Mouse (Mus musculus): ENCODE measurements at regions not wholly inside any gene's neighbourhood (a gene's known extent, or its start where the extent isn't known, plus 50 kb on each side); places are given as distances from the start of the nearest gene placed in this dataset.
A peak's percentile ranks its signal among the peaks of the same experiment; 100 is the strongest.
"Not testable (repeated sequence)": the region's sequence is repeated elsewhere in the genome, so short reads cannot be mapped to it uniquely, and the experiment has no call there.

GRCm38 (mm10) chr8:86301885-86302509 lies 278.5 kb downstream of the Abcc12 start:
- ATAC-seq (ENCODE audit: insufficient number of reproducible peaks, low FRiP score, low TSS enrichment) = no peak

- ATAC-seq (ENCODE audit: insufficient number of reproducible peaks, low FRiP score, low TSS enrichment) = no peak
Observed at GRCm38 (mm10) chr8:86288713-86289384, 291.6 kb downstream of the Abcc12 start.

- no peak for ATAC-seq (ENCODE audit: insufficient number of reproducible peaks, low FRiP score, low TSS enrichment)
Observed at GRCm38 (mm10) chr8:86282922-86283321, 297.6 kb downstream of the Abcc12 start.

GRCm38 (mm10) chr8:86280093-86280721 lies 300.3 kb downstream of the Abcc12 start:
- ATAC-seq (ENCODE audit: insufficient number of reproducible peaks, low FRiP score, low TSS enrichment) = peak; percentile 57; the same call in 1 of the 2 replicates

GRCm38 (mm10) chr8:86275699-86276098 lies 304.8 kb downstream of the Abcc12 start:
- no peak for ATAC-seq (ENCODE audit: insufficient number of reproducible peaks, low FRiP score, low TSS enrichment)

GRCm38 (mm10) chr8:86273811-86274210 lies 306.7 kb downstream of the Abcc12 start:
- no peak for ATAC-seq (ENCODE audit: insufficient number of reproducible peaks, low FRiP score, low TSS enrichment)

GRCm38 (mm10) chr8:86272626-86273025 lies 307.9 kb downstream of the Abcc12 start:
- ATAC-seq (ENCODE audit: insufficient number of reproducible peaks, low FRiP score, low TSS enrichment) = no peak; the same call in 1 of the 2 replicates

- no peak for ATAC-seq (ENCODE audit: insufficient number of reproducible peaks, low FRiP score, low TSS enrichment)
Observed at GRCm38 (mm10) chr8:86271477-86271876, 309.0 kb downstream of the Abcc12 start.

- peak; percentile 57; the same call in 1 of the 2 replicates for ATAC-seq (ENCODE audit: insufficient number of reproducible peaks, low FRiP score, low TSS enrichment)
Observed at GRCm38 (mm10) chr8:86258011-86258410, 322.5 kb downstream of the Abcc12 start.

GRCm38 (mm10) chr8:86255431-86255830 lies 325.1 kb downstream of the Abcc12 start:
- no peak for ATAC-seq (ENCODE audit: insufficient number of reproducible peaks, low FRiP score, low TSS enrichment)

GRCm38 (mm10) chr8:86254680-86255079 lies 325.8 kb downstream of the Abcc12 start:
- no peak for ATAC-seq (ENCODE audit: insufficient number of reproducible peaks, low FRiP score, low TSS enrichment)

- 0 out of 2 replicates have a peak, but pooled peaks have one; percentile 58 for ATAC-seq (ENCODE audit: insufficient number of reproducible peaks, low FRiP score, low TSS enrichment)
Observed at GRCm38 (mm10) chr8:86252696-86253355, 327.7 kb downstream of the Abcc12 start.

- no peak for ATAC-seq (ENCODE audit: insufficient number of reproducible peaks, low FRiP score, low TSS enrichment)
Observed at GRCm38 (mm10) chr8:86234696-86235095, 345.8 kb downstream of the Abcc12 start.

GRCm38 (mm10) chr8:86231994-86232393 lies 348.5 kb downstream of the Abcc12 start:
- ATAC-seq (ENCODE audit: insufficient number of reproducible peaks, low FRiP score, low TSS enrichment) = not testable (repeated sequence)

GRCm38 (mm10) chr8:86224851-86225250 lies 355.6 kb downstream of the Abcc12 start:
- ATAC-seq (ENCODE audit: insufficient number of reproducible peaks, low FRiP score, low TSS enrichment) = peak; percentile 83

- ATAC-seq (ENCODE audit: insufficient number of reproducible peaks, low FRiP score, low TSS enrichment) = peak; percentile 64; the same call in 1 of the 2 replicates
Observed at GRCm38 (mm10) chr8:86222715-86223114, 357.8 kb downstream of the Abcc12 start.

GRCm38 (mm10) chr8:86222228-86222627 lies 358.3 kb downstream of the Abcc12 start:
- peak; percentile 80 for ATAC-seq (ENCODE audit: insufficient number of reproducible peaks, low FRiP score, low TSS enrichment)

- no peak for ATAC-seq (ENCODE audit: insufficient number of reproducible peaks, low FRiP score, low TSS enrichment)
Observed at GRCm38 (mm10) chr8:86214399-86214798, 366.1 kb downstream of the Abcc12 start.

- ATAC-seq (ENCODE audit: insufficient number of reproducible peaks, low FRiP score, low TSS enrichment) = no peak
Observed at GRCm38 (mm10) chr8:86212461-86212860, 368.0 kb downstream of the Abcc12 start.

GRCm38 (mm10) chr8:86208812-86209262 lies 368.1 kb downstream of the Phkb start:
- ATAC-seq (ENCODE audit: insufficient number of reproducible peaks, low FRiP score, low TSS enrichment) = no peak

Data from cerebellum, adult (tissue).